Mouse (Mus musculus) T-helper 2 cell (primary cell): ENCODE data around the gene Tex37.

Experiments used
- in situ Hi-C: fragments of 300-600 bp; cut with MboI, MseI; formaldehyde crosslinking; loops from one replicate; pipeline ENCODE4 v1.15.1; 2025; ENCODE audit warnings: high pct_unique_total_duplicates

Tex37 gene

GRCm38 (mm10) chr6:70918827-70919226 is at the start of gene Tex37:
Gene Tex37 (minus strand): TSS chr6:70918927.
- in situ Hi-C loops = no loop called here

GRCm38 (mm10) chr6:70968291-70968690 is 49.6 kb upstream of the Tex37 start:
- in situ Hi-C loops = no loop called here

- in situ Hi-C loops = no loop called here
Observed at GRCm38 (mm10) chr6:70967422-70967821, 48.7 kb upstream of the Tex37 start.

- in situ Hi-C loops = no loop called here
Observed at GRCm38 (mm10) chr6:70965694-70966093, 47.0 kb upstream of the Tex37 start.

- in situ Hi-C loops = no loop called here
Observed at GRCm38 (mm10) chr6:70964116-70964830, 45.5 kb upstream of the Tex37 start.

- in situ Hi-C loops = no loop called here
Observed at GRCm38 (mm10) chr6:70957341-70957940, 38.7 kb upstream of the Tex37 start.

GRCm38 (mm10) chr6:70956936-70957335 is 38.2 kb upstream of the Tex37 start:
- in situ Hi-C loops = no loop called here

- in situ Hi-C loops = no loop called here
Observed at GRCm38 (mm10) chr6:70956285-70956912, 37.7 kb upstream of the Tex37 start, which contains the start of gene Foxi3. Gene Foxi3 (plus strand): TSS chr6:70956531.

- in situ Hi-C loops = no loop called here
Observed at GRCm38 (mm10) chr6:70955841-70956240, 37.1 kb upstream of the Tex37 start.

GRCm38 (mm10) chr6:70955291-70955800 is 36.6 kb upstream of the Tex37 start:
- in situ Hi-C loops = no loop called here

GRCm38 (mm10) chr6:70954040-70954439 is 35.3 kb upstream of the Tex37 start:
- in situ Hi-C loops = no loop called here

GRCm38 (mm10) chr6:70953274-70953673 is 34.5 kb upstream of the Tex37 start:
- in situ Hi-C loops = no loop called here

- in situ Hi-C loops = no loop called here
Observed at GRCm38 (mm10) chr6:70931801-70932200, 13.1 kb upstream of the Tex37 start.

GRCm38 (mm10) chr6:70921274-70922074 is 2.7 kb upstream of the Tex37 start:
- in situ Hi-C loops = loop anchor here (10.0 kb wide), 1 partner anchor 203 kb away; no protein-coding TSS in a partner anchor

- in situ Hi-C loops = no loop called here
Observed at GRCm38 (mm10) chr6:70912396-70912765, 6.3 kb downstream of the Tex37 start.

- in situ Hi-C loops = no loop called here
Observed at GRCm38 (mm10) chr6:70911668-70912395, 6.9 kb downstream of the Tex37 start.

- in situ Hi-C loops = no loop called here
Observed at GRCm38 (mm10) chr6:70910285-70910684, 8.4 kb downstream of the Tex37 start.

- in situ Hi-C loops = no loop called here
Observed at GRCm38 (mm10) chr6:70909572-70909971, 9.2 kb downstream of the Tex37 start.

GRCm38 (mm10) chr6:70903689-70904088 is 15.0 kb downstream of the Tex37 start:
- in situ Hi-C loops = no loop called here

GRCm38 (mm10) chr6:70899594-70900003 is 19.1 kb downstream of the Tex37 start:
- in situ Hi-C loops = no loop called here

- in situ Hi-C loops = no loop called here
Observed at GRCm38 (mm10) chr6:70898166-70898565, 20.6 kb downstream of the Tex37 start.
